Mouse (Mus musculus) CH12.LX (cell line): Measurements from ENCODE around the gene Trim59. TPM values are rescaled to one million over a fixed set of nuclear protein-coding genes. Genes with fewer than 3 reads are reported as not detected.

Experiments used
- DNase-seq: peaks from one replicate; pipeline ENCODE4 v3.0.0-alpha.2; 2013; ENCODE audit errors: extremely low read depth
- H3K27ac ChIP-seq: 2 replicates; pipeline ENCODE4 v1.5.1; 2012; ENCODE audit warnings: low read depth, mild to moderate bottlenecking, control low read depth, moderate library complexity; ENCODE audit not compliant: insufficient read depth
- H3K27me3 ChIP-seq: replicated peaks from 2 replicates; pipeline ENCODE3; 2012; ENCODE audit warnings: inconsistent platforms
- H3K36me3 ChIP-seq, 2 experiments: replicated peaks in 1 of 2; 2 replicates each; pipeline versions ENCODE3 to v1.6.1; 2012; ENCODE audit warnings: inconsistent platforms in 1 of 2, low read length in 1 of 2, mild to moderate bottlenecking in 1 of 2, mixed read lengths in 1 of 2, moderate library complexity in 1 of 2; ENCODE audit not compliant: control insufficient read depth in 1 of 2, insufficient read depth in 1 of 2
- H3K4me1 ChIP-seq, 2 experiments: 2 replicates each; pipeline ENCODE4 v1.6.1; 2012; ENCODE audit warnings: inconsistent platforms in 1 of 2, moderate library complexity in 1 of 2; ENCODE audit not compliant: insufficient read depth in 2 of 2, control insufficient read depth in 1 of 2
- H3K4me2 ChIP-seq: 2 replicates; pipeline ENCODE4 v1.6.1; 2012; ENCODE audit warnings: low read depth, mild to moderate bottlenecking, control low read depth; ENCODE audit not compliant: poor library complexity, insufficient read depth, severe bottlenecking
- H3K4me3 ChIP-seq, 3 experiments: fragments of 150-350 bp in 1 of 3; sonication (generic) in 1 of 3; replicated peaks in 1 of 3; 2 replicates each; pipeline versions ENCODE3 to v1.5.1; 2011 to 2012; ENCODE audit warnings: low read depth in 2 of 3, low read length in 2 of 3, mild to moderate bottlenecking in 2 of 3, moderate library complexity in 2 of 3, control low read depth in 1 of 3, improper control_type of control experiment in 1 of 3, inconsistent platforms in 1 of 3, mixed read lengths in 1 of 3; ENCODE audit not compliant: poor library complexity in 1 of 3
- H3K79me2 ChIP-seq: replicated peaks from 2 replicates; pipeline ENCODE4 v1.6.1; 2012; ENCODE audit warnings: mild to moderate bottlenecking, moderate library complexity; ENCODE audit not compliant: control insufficient read depth, poor library complexity, insufficient read depth, severe bottlenecking; ENCODE audit errors: extremely low read depth
- H3K9ac ChIP-seq: 2 replicates; pipeline ENCODE4 v1.6.1; 2012; ENCODE audit warnings: low read depth, mild to moderate bottlenecking, control low read depth, moderate library complexity; ENCODE audit not compliant: insufficient read depth
- H3K9me3 ChIP-seq: replicated peaks from 2 replicates; pipeline ENCODE3; 2012; ENCODE audit warnings: low read length, inconsistent platforms, mixed read lengths
- BHLHE40 ChIP-seq: IDR thresholded peaks from 2 replicates; pipeline ENCODE4 v1.6.1; 2011; ENCODE audit warnings: mild to moderate bottlenecking, low read depth, low read length, improper control_type of control experiment
- CHD2 ChIP-seq: IDR thresholded peaks from 2 replicates; pipeline ENCODE4 v1.6.1; 2011; ENCODE audit warnings: low read length, improper control_type of control experiment
- CTCF ChIP-seq, 2 experiments: IDR thresholded peaks in 1 of 2; conservative IDR thresholded peaks in 1 of 2; 2 replicates each; pipeline ENCODE4 v1.5.1; 2011 to 2012; ENCODE audit warnings: low read depth in 2 of 2, low read length in 2 of 2, improper control_type of control experiment in 1 of 2, inconsistent platforms in 1 of 2, mild to moderate bottlenecking in 1 of 2, moderate library complexity in 1 of 2
- E2F4 ChIP-seq: IDR thresholded peaks from 2 replicates; pipeline ENCODE4 v1.6.1; 2011; ENCODE audit warnings: low read depth, low read length, improper control_type of control experiment; ENCODE audit not compliant: insufficient replicate concordance
- EP300 ChIP-seq: IDR thresholded peaks from 2 replicates; pipeline ENCODE4 v1.6.1; 2011; ENCODE audit warnings: low read length, improper control_type of control experiment
- ETS1 ChIP-seq: conservative IDR thresholded peaks from 2 replicates; pipeline ENCODE4 v1.6.1; 2012; ENCODE audit warnings: low read depth, mild to moderate bottlenecking, inconsistent platforms, low read length, improper control_type of control experiment, moderate library complexity
- HCFC1 ChIP-seq: IDR thresholded peaks from 2 replicates; pipeline ENCODE4 v1.6.1; 2012; ENCODE audit warnings: low read depth, mild to moderate bottlenecking, inconsistent platforms, low read length, improper control_type of control experiment
- JUND ChIP-seq: conservative IDR thresholded peaks from 2 replicates; pipeline ENCODE4 v1.6.1; 2011; ENCODE audit warnings: low read depth, low read length, improper control_type of control experiment
- KAT2A ChIP-seq: IDR thresholded peaks from 2 replicates; pipeline ENCODE4 v1.6.1; 2012; ENCODE audit warnings: low read length, improper control_type of control experiment, inconsistent platforms; ENCODE audit not compliant: insufficient replicate concordance
- MAZ ChIP-seq: IDR thresholded peaks from 2 replicates; pipeline ENCODE4 v1.6.1; 2012; ENCODE audit warnings: low read depth, mild to moderate bottlenecking, inconsistent platforms, low read length, improper control_type of control experiment, moderate library complexity
- MEF2A ChIP-seq: IDR thresholded peaks from 2 replicates; pipeline ENCODE4 v1.6.1; 2014; ENCODE audit warnings: low read depth, mild to moderate bottlenecking, inconsistent platforms, low read length, improper control_type of control experiment, borderline replicate concordance
- MXI1 ChIP-seq: IDR thresholded peaks from 2 replicates; pipeline ENCODE4 v1.6.1; 2011; ENCODE audit warnings: mild to moderate bottlenecking, low read depth, low read length, improper control_type of control experiment
- NELFE ChIP-seq: IDR thresholded peaks from 2 replicates; pipeline ENCODE4 v1.6.1; 2011; ENCODE audit warnings: low read depth, low read length, improper control_type of control experiment
- NRF1 ChIP-seq: IDR thresholded peaks from 2 replicates; pipeline ENCODE4 v1.6.1; 2014; ENCODE audit warnings: low read depth, mild to moderate bottlenecking, inconsistent platforms, low read length, improper control_type of control experiment, moderate library complexity
- PAX5 ChIP-seq: IDR thresholded peaks from 2 replicates; pipeline ENCODE4 v1.6.1; 2012; ENCODE audit warnings: low read length, inconsistent platforms, mixed read lengths
- POLR2A ChIP-seq: IDR thresholded peaks from 2 replicates; pipeline ENCODE4 v1.6.1; 2011; ENCODE audit warnings: low read depth, mild to moderate bottlenecking, improper control_type of control experiment, low read length
- RAD21 ChIP-seq: IDR thresholded peaks from 2 replicates; pipeline ENCODE4 v1.6.1; 2011; ENCODE audit warnings: low read depth, mild to moderate bottlenecking, low read length, improper control_type of control experiment, moderate library complexity
- RCOR1 ChIP-seq: conservative IDR thresholded peaks from 2 replicates; pipeline ENCODE4 v1.6.1; 2012; ENCODE audit warnings: low read depth, mild to moderate bottlenecking, inconsistent platforms, low read length, improper control_type of control experiment
- SIN3A ChIP-seq: IDR thresholded peaks from 2 replicates; pipeline ENCODE4 v1.6.1; 2012; ENCODE audit warnings: low read length, improper control_type of control experiment, inconsistent platforms
- SMC3 ChIP-seq: IDR thresholded peaks from 2 replicates; pipeline ENCODE4 v1.6.1; 2011; ENCODE audit warnings: low read depth, low read length, improper control_type of control experiment
- TBP ChIP-seq: conservative IDR thresholded peaks from 2 replicates; pipeline ENCODE4 v1.6.1; 2011; ENCODE audit warnings: low read depth, low read length, improper control_type of control experiment
- TCF12 ChIP-seq: IDR thresholded peaks from 2 replicates; pipeline ENCODE4 v1.6.1; 2014; ENCODE audit warnings: low read depth, mild to moderate bottlenecking, inconsistent platforms, low read length, improper control_type of control experiment
- UBTF ChIP-seq: IDR thresholded peaks from 2 replicates; pipeline ENCODE4 v1.6.1; 2012; ENCODE audit warnings: low read depth, mild to moderate bottlenecking, inconsistent platforms, low read length, improper control_type of control experiment, moderate library complexity
- USF1 ChIP-seq: IDR thresholded peaks from 2 replicates; pipeline ENCODE4 v1.6.1; 2014; ENCODE audit warnings: low read depth, mild to moderate bottlenecking, inconsistent platforms, low read length, improper control_type of control experiment
- ZC3H11A ChIP-seq: IDR thresholded peaks from 2 replicates; pipeline ENCODE4 v1.6.1; 2012; ENCODE audit warnings: low read depth, mild to moderate bottlenecking, inconsistent platforms, low read length, improper control_type of control experiment
- ZKSCAN1 ChIP-seq: IDR thresholded peaks from 2 replicates; pipeline ENCODE4 v1.6.1; 2012; ENCODE audit warnings: low read depth, inconsistent platforms, low read length, improper control_type of control experiment, borderline replicate concordance
- ZMIZ1 ChIP-seq: IDR thresholded peaks from 2 replicates; pipeline ENCODE4 v1.6.1; 2012; ENCODE audit warnings: low read depth, mild to moderate bottlenecking, inconsistent platforms, low read length, improper control_type of control experiment
- dilution Hi-C: fragments of 300-500 bp; cut with MboI; formaldehyde crosslinking; loops from 2 replicates; pipeline ENCODE4 v1.14.3; 2020; ENCODE audit warnings: low sequenced_read_pairs; ENCODE audit not compliant: extremely low pct_unique_long_range_greater_than_20kb, extremely low pct_ligation_motif_present
- in situ Hi-C: fragments of 300-500 bp; cut with MboI; formaldehyde crosslinking; loops from 3 replicates; pipeline ENCODE4 v1.14.3; 2019; ENCODE audit warnings: low sequenced_read_pairs, low pct_ligation_motif_present, low pct_unique_long_range_greater_than_20kb, mixed read lengths
- polyA plus RNA-seq: library from polyadenylated mRNA; unstranded; fragments of >175 nt; gene quantifications from 2 replicates; pipeline ENCODE4 v1.2.1, GENCODE M21; 2012; ENCODE audit warnings: low read depth; ENCODE audit not compliant: insufficient read length
- total RNA-seq, 2 experiments: library from RNA; depleted of rRNA; stranded (reverse); fragments of 300-350 nt in 1 of 2; fragments of >200 nt in 1 of 2; gene quantifications; 2 replicates each; pipeline ENCODE4 v1.2.3; 2012 to 2014

The Trim59 gene
- total RNA-seq (2012; rRNA removed): 7.4 and 8.6 TPM in 2 replicates
- 41.4 and 42.9 TPM in 2 replicates for total RNA-seq (2014; rRNA removed)
- 28.5 and 29.1 TPM in 2 replicates for polyA plus RNA-seq

DNA sequence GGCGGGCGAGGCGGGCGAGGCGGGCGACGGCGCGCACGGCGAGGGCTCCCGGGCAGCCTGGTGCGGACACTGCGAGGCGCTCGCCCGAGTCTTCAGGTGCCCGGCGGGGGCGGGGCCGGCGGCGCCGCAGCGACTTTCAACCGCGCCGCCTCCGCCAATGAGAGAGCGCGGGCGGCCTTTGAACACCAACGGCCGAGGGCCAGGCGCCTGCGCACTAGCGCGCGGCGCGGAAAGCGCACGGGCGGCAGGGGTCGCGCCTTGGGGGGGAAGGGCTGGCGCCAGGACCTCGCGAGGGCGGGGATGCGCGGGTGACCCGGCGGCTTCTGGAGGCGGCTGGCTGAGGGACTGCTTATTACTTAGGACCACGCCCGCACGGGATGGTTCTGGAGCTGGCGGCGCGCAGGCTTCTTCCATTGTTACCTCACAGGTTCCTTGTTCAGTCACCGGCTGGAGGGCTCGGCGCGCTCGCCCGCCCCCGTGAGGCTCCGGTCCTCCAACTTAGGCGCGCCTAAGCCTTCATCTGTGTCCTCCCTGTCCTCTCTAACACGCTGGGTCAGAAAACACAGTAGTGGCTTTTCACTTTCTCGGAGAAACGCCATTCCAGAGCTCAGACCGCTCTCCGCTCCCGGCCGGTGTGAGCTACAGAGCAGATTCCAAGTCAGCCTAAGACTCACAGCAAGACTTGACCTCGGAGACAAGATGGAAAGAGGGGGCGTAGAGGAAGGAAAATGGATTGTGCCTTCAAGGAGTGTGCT is at the start of gene Trim59:
Gene Trim59, minus strand, starts transcription at position 111 of the 755 bp plus-strand sequence.
- H3K9ac ChIP-seq: peak within 1 kb of the TSS; percentile 31

DNA sequence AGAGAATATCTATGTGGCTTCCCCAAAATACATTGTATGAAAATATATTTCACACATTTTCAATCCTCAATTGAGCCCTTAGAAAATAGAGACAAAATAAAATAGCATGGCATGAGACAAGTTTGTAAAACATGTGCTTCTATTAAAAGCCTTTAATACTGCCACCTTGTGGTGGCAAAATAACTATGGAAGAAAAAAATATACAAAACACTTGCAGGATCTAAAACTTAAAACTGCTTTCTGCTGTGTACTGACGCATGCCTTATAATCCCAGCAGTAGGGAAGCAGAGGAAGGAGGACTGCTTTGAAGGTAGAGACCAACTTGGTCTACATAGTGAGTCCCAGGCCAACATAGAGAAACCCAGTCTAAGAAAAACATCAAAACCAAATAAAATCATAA is 19.4 kb upstream of the Trim59 start:
- peaks cover 0 to 19% of the 10 kb centered on the region in 2 experiments for H3K36me3 ChIP-seq
- no peak overlapping the region for H3K9ac ChIP-seq
- no peaks in the 10 kb centered on the region for H3K9me3 ChIP-seq
- H3K4me3 ChIP-seq: no peak overlapping the region
- in situ Hi-C loops (no loop called here), dilution Hi-C loops (no loop called here)
- H3K27ac ChIP-seq: no peak overlapping the region
- H3K4me2 ChIP-seq: no peak overlapping the region
- peaks cover 0 to 16% of the 10 kb centered on the region in 2 experiments; a peak in 2 of 4 replicates for H3K4me1 ChIP-seq
- no peaks in the 10 kb centered on the region for H3K79me2 ChIP-seq
- H3K27me3 ChIP-seq: no peaks in the 10 kb centered on the region
- TF ChIP-seq MXI1 (no peak), MEF2A (no peak), USF1 (no peak), PAX5 (no peak), SIN3A (no peak), MAZ (no peak), NRF1 (no peak), TCF12 (no peak), POLR2A (no peak), ZC3H11A (no peak)
- peak; percentile 48 for DNase-seq

More for the DNA sequence above, at the start of gene Trim59:
- Histone ChIP-seq H3K79me2 (peaks cover 19% of the 10 kb centered on the region), H3K4me1 (peaks cover 0 to 10% of the 10 kb centered on the region in 2 experiments; a peak in 2 of 4 replicates), H3K27ac (no peak within 1 kb of the TSS), H3K27me3 (no peaks in the 10 kb centered on the region), H3K4me2 (peak within 1 kb of the TSS; percentile 63; the same call in 1 of the 2 replicates), H3K9me3 (peaks cover 3% of the 10 kb centered on the region), H3K36me3 (peaks cover 3 to 5% of the 10 kb centered on the region in 2 experiments), H3K4me3 (peak within 1 kb of the TSS; percentile 66 to 93 (median 84))
- DNase-seq: peak; percentile 85
- TF ChIP-seq EP300: no peak
- TF ChIP-seq RCOR1: no peak
- no peak for TF ChIP-seq ZC3H11A
- 0 out of 2 replicates have a peak, but pooled peaks have one; percentile 26 for TF ChIP-seq KAT2A
- no peak for TF ChIP-seq ZKSCAN1
- no peak for TF ChIP-seq ETS1
- no peak for TF ChIP-seq SMC3
- TF ChIP-seq TBP: 0 out of 2 replicates have a peak, but pooled peaks have one; percentile 47
- no peak for TF ChIP-seq CTCF (conservative IDR thresholded peaks at IDR 0.05 in 1 of 2, IDR thresholded peaks at IDR 0.05 in 1 of 2; ENCODE audit: low read depth in 2 of 2, low read length in 2 of 2)
- peak; percentile 49; the same call in 1 of the 2 replicates for TF ChIP-seq ZMIZ1
- peak; percentile 52 for TF ChIP-seq POLR2A
- TF ChIP-seq E2F4: no peak
- TF ChIP-seq NELFE: peak; percentile 63
- 0 out of 2 replicates have a peak, but pooled peaks have one; percentile 15 for TF ChIP-seq HCFC1
- peak; percentile 87 for TF ChIP-seq NRF1
- peak; percentile 35; the same call in 1 of the 2 replicates for TF ChIP-seq TCF12
- no peak for TF ChIP-seq SIN3A
- TF ChIP-seq UBTF: peak; percentile 18; the same call in 1 of the 2 replicates
- TF ChIP-seq BHLHE40: peak; percentile 61
- no peak for TF ChIP-seq MXI1
- peak; percentile 80 for TF ChIP-seq CHD2
- TF ChIP-seq MEF2A: no peak
- TF ChIP-seq RAD21: no peak
- no peak for TF ChIP-seq JUND
- TF ChIP-seq USF1: no peak
- in situ Hi-C loops (no loop called here), dilution Hi-C loops (no loop called here)
